Mouse (Mus musculus) right cerebral cortex, postnatal 14 days (tissue): ENCODE measurements around the gene Dmrtc1c2.
"Not testable (repeated sequence)": the region's sequence is repeated elsewhere in the genome, so short reads cannot be mapped to it uniquely, and the experiment has no call there.

Source experiments
- DNase-seq: peaks from one replicate; pipeline ENCODE4 v3.0.0; 2022

Dmrtc1c2 gene

GRCm38 (mm10) chrX:102854516-102854915 lies at the start of gene Dmrtc1c2:
TSS of gene Dmrtc1c2 (minus strand) at chrX:102854616.
- not testable (repeated sequence) for DNase-seq

GRCm38 (mm10) chrX:102867871-102868270 lies 13.5 kb upstream of the Dmrtc1c2 start, which contains the start of gene 1700031F05Rik:
TSS of gene 1700031F05Rik (minus strand) at chrX:102867971.
- no peak for DNase-seq

- no peak for DNase-seq
Observed at GRCm38 (mm10) chrX:102812311-102812710, 42.1 kb downstream of the Dmrtc1c2 start.

- DNase-seq = not testable (repeated sequence)
Observed at GRCm38 (mm10) chrX:102802663-102803062, 51.8 kb downstream of the Dmrtc1c2 start, which contains the start of gene Dmrtc1c1. TSS of gene Dmrtc1c1 (plus strand) at chrX:102802963.
